Mouse (Mus musculus) heart, postnatal 4 days (tissue): ENCODE measurements around the gene Cacna1f. TPM values are rescaled to one million over a fixed set of nuclear protein-coding genes. Genes with fewer than 3 reads are reported as not detected.

Source experiments
- DNase-seq: peaks from one replicate; pipeline ENCODE4 v3.0.0; 2021
- total RNA-seq, 2 experiments: library from RNA; stranded (reverse); gene quantifications; 2 replicates each; pipeline ENCODE4 v1.2.3; 2021

The Cacna1f gene
- total RNA-seq, 2 experiments from 2014 or later: not detected

DNA sequence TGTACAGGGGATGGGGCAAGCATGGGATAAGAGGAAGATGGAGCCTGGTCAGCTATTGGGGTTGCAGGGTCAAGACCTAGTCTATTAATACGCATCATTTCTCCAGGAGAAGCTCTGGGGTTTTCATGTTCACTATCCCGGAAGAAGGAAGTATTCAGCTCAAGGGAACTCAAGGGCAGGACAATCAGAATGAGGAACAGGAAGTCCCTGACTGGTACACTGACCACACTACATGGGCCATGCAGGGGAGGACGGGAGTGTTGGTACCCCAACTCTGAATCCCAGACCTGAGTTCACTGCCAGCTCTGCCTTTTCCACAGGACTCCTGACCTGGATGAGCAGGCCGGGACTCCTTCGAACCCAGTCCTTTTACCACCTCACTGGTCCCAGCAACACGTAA lies 25.7 kb downstream of the Cacna1f start:
- DNase-seq: no peak

GRCm38 (mm10) chrX:7635101-7635500 lies 28.2 kb downstream of the Cacna1f start:
- DNase-seq: no peak

- DNase-seq: peak; percentile 73
These were observed 31.7 kb downstream of the Cacna1f start, which contains the start of gene Syp for GRCm38 (mm10) chrX:7638401-7639091. Gene Syp (plus strand): TSS chrX:7638471.

DNA sequence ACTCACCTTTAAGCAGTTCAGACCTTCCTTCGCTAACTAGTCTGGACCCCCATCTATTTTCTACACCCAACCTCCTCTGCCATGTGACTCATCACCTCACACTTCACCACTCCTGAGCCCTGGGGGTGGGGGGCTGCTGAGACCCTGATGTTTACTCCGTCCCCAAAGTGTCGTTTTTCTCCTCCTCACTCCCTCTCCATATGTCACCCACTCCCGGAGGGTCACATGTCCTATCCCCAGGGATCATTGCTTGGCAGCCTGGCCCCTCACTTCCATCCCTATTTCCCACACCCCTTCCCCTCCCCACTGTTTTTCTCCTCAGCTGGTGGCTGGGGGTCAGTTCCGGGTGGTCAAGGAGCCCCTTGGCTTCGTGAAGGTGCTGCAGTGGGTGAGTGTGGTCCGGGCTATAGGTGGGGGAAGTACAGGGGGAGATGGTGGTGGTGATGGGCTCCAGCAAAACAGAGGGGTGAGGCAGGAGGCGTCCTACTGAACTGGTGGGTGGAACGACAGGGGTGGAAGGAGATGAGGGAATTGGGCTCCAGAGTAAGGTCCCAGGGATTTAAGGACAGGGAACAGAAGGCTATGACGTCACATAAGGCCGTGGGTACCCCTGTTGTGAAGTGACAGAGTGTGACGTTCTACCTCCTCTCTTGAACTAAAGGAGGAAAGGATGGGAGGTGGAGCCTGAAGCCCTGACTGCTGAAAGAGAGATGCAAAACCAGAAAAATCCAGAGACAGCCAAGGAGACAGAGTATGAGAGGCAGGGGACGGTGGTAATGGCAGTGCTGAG lies 32.8 kb downstream of the Cacna1f start:
- no peak for DNase-seq

- no peak for DNase-seq
These were observed 33.9 kb downstream of the Cacna1f start for GRCm38 (mm10) chrX:7640785-7641184.

GRCm38 (mm10) chrX:7645349-7645748 lies 38.5 kb downstream of the Cacna1f start:
- peak; percentile 80 for DNase-seq

DNA sequence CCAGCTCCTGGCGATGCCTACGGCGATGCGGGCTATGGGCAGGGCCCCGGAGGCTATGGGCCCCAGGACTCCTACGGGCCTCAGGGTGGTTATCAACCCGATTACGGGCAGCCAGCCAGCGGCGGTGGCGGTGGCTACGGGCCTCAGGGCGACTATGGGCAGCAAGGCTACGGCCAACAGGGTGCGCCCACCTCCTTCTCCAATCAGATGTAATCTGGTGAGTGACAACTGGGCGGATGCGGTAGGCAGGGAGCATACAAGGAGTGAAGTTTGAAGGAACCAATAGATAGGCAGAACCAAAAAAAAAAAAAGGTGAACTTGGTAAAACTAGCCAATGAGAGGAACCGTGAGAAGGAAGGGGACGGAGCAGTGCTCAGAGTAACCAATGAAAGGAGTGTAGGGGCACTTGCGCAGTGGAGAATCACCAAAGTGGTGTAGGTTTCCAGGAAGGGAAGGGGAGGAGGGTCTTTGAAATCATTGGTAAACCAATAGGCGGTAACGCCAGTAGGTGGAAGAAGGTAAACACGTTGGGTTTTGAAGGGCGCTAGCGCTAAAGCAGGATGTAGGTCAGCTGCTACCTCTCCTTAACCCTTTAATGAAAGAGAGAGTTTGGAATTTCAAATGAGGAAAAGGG lies 41.9 kb downstream of the Cacna1f start:
- peak; percentile 78 for DNase-seq

DNA sequence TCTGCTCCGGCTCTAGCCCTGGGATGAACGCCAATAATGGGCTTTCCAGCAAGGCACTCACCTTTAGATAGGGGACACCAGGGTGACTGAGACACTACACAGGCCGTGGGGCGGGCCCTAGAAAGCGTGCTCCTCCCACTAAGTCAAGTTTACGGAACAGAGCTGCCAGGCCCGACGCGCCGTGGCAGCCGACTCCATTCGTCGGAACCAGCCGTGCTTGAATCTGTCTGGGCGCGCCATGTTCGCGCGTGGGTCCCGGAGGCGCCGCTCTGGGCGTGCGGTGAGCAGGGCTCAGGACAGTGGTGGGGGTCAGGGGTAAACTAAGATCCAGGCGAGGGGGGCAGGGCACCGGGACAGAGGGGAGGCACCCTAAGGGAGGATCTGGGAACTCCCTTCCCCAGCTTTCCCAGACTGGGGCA lies 50.3 kb downstream of the Cacna1f start, which contains the start of gene Prickle3:
Gene Prickle3 (plus strand): TSS at position 40 of the 419 bp plus-strand sequence.
- peak; percentile 72 for DNase-seq

GRCm38 (mm10) chrX:7658031-7658784 lies 51.3 kb downstream of the Cacna1f start:
- DNase-seq: peak; percentile 53

GRCm38 (mm10) chrX:7658785-7659589 lies 52.1 kb downstream of the Cacna1f start:
- DNase-seq: peak; percentile 29

- no peak for DNase-seq
These were observed 54.2 kb downstream of the Cacna1f start for GRCm38 (mm10) chrX:7661086-7661485.

GRCm38 (mm10) chrX:7662936-7663335 lies 56.1 kb downstream of the Cacna1f start:
- DNase-seq: no peak

DNA sequence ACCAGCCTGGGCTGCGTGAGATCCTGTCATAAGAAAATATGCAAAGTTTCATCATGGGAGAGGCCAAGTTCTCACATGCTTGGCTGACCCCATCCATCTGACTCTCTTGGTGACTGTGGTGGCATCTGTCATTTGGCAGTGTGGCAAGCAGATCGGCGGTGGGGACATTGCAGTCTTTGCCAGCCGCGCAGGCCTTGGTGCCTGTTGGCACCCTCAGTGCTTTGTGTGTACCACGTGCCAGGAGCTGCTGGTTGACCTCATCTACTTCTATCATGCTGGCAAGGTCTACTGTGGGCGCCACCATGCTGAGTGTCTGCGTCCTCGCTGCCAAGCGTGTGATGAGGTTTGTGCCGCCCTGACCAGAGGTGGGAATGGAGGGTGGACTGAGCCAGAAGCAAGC lies 57.9 kb downstream of the Cacna1f start:
- DNase-seq: no peak

DNA sequence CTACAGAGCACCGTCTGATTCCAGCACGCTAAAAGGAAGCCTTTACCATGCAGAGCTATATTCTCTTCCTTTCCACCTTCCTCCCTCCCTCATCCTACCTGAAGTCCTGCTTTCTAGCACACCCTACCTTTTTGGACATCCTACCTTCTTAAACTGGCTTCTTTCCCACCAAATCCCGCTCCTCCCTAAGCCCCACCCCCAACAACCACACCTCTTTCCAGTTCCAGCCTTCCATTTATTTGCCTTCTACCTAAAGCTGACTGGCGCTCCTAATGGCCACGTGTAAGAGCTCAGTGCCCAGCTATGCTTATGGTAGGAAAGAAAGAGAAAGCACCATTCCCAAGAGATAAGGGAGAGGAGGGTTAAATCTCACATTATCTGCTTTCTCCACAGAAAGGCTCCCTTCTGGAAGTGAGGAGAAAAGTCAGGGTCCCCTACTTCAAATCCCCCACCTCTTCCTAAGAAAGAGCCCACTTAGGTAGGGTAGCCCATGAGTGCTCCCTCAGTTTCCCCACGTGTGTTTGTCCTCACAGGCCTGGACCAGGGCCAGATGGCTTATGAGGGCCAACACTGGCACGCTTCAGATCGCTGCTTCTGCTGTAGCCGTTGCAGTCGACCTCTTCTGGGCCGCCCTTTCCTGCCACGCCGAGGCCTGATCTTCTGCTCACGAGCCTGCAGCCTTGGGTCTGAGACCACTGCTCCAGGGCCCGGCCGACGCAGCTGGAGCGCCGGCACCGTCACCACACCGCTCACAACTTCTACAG lies 59.0 kb downstream of the Cacna1f start:
- no peak for DNase-seq

DNA sequence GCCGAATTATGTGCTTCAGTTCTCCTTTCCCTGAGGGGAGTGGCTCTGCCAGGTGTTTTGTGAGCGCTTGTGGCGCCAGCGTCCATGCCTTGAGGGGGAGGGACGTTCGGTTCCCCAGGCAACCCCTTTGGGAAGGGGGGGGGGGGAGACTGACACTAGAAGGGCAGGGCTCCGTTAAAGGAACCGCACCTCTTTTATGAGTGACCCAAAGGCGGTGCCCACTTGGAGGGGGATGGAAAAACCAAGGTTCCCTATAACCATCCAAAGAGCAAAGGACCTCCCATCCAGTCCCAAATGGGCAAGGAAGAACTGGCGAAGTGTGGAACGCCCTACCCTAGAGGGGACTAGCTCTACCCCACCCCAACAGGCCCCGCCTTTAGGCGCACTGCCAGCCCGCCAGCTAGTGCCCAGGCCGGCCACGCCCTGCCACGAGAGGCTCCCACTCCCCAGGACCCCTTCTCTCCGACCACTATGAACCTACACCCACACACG lies 63.6 kb downstream of the Cacna1f start:
- DNase-seq: peak; percentile 80

GRCm38 (mm10) chrX:7670921-7671623 lies 64.2 kb downstream of the Cacna1f start, which contains the start of gene Plp2:
Gene Plp2 (minus strand): TSS chrX:7671390.
- DNase-seq: peak; percentile 53

DNA sequence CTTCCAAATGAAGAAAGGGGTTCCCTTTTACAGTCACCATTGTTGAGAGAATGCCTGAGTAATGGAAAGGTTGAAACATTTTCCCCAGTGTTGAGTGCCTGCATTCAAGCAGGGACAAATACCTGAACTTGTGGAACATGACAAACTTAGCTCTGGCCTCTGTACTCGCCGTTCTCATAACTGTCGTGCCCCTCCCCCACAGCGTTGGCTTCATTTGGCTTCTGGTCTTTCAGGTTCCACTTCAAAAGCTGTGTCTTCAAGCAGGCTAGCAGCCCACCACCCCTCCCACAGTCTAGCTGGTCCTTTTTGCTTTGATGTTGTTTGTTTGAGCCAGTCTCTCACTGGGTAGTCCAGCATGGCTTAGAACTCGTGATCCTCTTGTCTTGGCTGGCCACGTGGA lies 65.9 kb downstream of the Cacna1f start:
- no peak for DNase-seq

GRCm38 (mm10) chrX:7673578-7674281 lies 66.8 kb downstream of the Cacna1f start:
- peak; percentile 17 for DNase-seq
